Mouse (Mus musculus) liver, embryonic 16.5 days (tissue): ENCODE measurements at regions not wholly inside any gene's neighbourhood (a gene's known extent, or its start where the extent isn't known, plus 50 kb on each side); places are given as distances from the start of the nearest gene placed in this dataset.

Source experiments
- ATAC-seq: fragments of 200-750 bp; cut with Nextera tagmentation; 2 replicates; pipeline ENCODE4 v1.8.0; 2017; ENCODE audit warnings: low read depth, mild to moderate bottlenecking, moderate number of reproducible peaks, moderate library complexity
- H3K27ac ChIP-seq: fragments of 300-500 bp; sonication (generic); 2 replicates; pipeline ENCODE4 v1.5.1; 2014; ENCODE audit warnings: mild to moderate bottlenecking, low read length
- H3K27me3 ChIP-seq: fragments of 300-500 bp; sonication (generic); 2 replicates; pipeline ENCODE4 v1.6.1; 2014; ENCODE audit warnings: low read depth, low read length, mixed read lengths; ENCODE audit not compliant: control insufficient read depth, insufficient read depth
- H3K36me3 ChIP-seq: fragments of 300-500 bp; sonication (generic); 2 replicates; pipeline ENCODE4 v1.6.1; 2014; ENCODE audit warnings: mild to moderate bottlenecking; ENCODE audit not compliant: control insufficient read depth, insufficient read depth
- H3K4me1 ChIP-seq: fragments of 300-500 bp; sonication (generic); 2 replicates; pipeline ENCODE4 v1.6.1; 2014; ENCODE audit warnings: low read depth, low read length, mixed read lengths; ENCODE audit not compliant: control insufficient read depth
- H3K4me2 ChIP-seq: fragments of 300-500 bp; sonication (generic); 2 replicates; pipeline ENCODE4 v1.6.1; 2014; ENCODE audit warnings: low read depth, low read length, mixed read lengths
- H3K4me3 ChIP-seq: fragments of 300-500 bp; sonication (generic); 2 replicates; pipeline ENCODE4 v1.5.1; 2014; ENCODE audit warnings: low read depth, mild to moderate bottlenecking, low read length
- H3K9ac ChIP-seq: fragments of 300-500 bp; sonication (generic); 2 replicates; pipeline ENCODE4 v1.6.1; 2014; ENCODE audit warnings: low read depth, low read length
- H3K9me3 ChIP-seq: fragments of 300-500 bp; sonication (generic); replicated peaks from 2 replicates; pipeline ENCODE4 v1.6.1; 2016; ENCODE audit warnings: low read length; ENCODE audit not compliant: control insufficient read depth
- WGBS: fragments of 180-500 bp; shearing (Covaris S2); extraction: QIAGEN DNeasy Blood & Tissue Kit; methylation state at CpG from one replicate; pipeline ENCODE4 v1.1.7; 2014; ENCODE audit not compliant: insufficient replicate concordance; 5-methylcytosine and 5-hydroxymethylcytosine counted together

DNA sequence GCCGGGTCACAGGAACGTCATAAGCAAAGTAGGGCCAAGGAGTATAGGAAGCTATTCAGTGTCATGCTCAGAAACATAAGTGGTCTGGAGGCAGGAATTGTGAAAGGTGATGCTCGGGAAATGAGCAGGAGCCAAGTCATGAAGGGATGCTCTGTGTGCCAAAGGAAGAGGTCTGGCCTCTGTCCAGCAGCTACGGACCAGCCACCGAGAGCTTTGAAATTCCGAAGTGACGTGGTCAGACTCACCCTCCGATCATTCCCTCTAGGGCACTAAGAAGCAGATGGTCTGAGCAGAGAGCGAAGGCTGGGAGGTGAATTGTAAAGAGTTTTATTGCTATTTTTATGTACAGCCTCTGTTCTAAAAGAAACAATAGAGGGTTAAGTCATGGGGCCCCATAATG, 206.9 kb upstream of the Gm26657 start:
- no peaks in the 10 kb centered on the region for H3K4me1 ChIP-seq
- H3K36me3 ChIP-seq, result no peaks in the 10 kb centered on the region
- no peak overlapping the region for H3K9ac ChIP-seq
- H3K4me3 ChIP-seq, result no peak overlapping the region
- H3K27me3 ChIP-seq, result no peaks in the 10 kb centered on the region
- ATAC-seq, result no peak
- H3K9me3 ChIP-seq, result no peaks in the 10 kb centered on the region
- H3K27ac ChIP-seq, result no peak overlapping the region
- 75% methylated on average over 9 of the region's 9 CpGs for WGBS
- no peak overlapping the region for H3K4me2 ChIP-seq

DNA sequence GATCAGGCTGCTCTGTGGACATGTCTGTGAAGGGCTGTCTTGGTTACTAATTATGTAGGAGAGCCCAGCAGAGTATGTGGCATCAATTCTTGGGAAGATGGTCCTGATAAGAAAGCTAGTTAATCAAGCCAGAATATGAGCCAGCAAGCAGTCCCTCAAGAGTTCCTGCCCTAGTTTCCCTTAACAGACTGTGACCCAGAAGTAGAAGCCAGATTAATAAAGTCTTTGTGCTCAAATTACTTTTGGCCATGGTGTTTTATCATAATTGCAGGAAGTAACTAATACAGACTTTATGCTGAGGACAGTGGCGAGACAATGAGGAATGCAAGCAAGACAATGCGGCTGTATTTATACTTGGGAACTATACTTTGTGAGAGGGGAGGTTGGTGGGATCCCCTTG, 211.3 kb upstream of the Gm26657 start:
- Histone ChIP-seq H3K27ac (no peak overlapping the region), H3K4me1 (no peaks in the 10 kb centered on the region), H3K27me3 (no peaks in the 10 kb centered on the region), H3K9me3 (no peaks in the 10 kb centered on the region), H3K4me2 (no peak overlapping the region), H3K4me3 (no peak overlapping the region), H3K9ac (no peak overlapping the region), H3K36me3 (no peaks in the 10 kb centered on the region)
- ATAC-seq, result no peak
- WGBS, result 68% methylated on average over 2 of the region's 2 CpGs

DNA sequence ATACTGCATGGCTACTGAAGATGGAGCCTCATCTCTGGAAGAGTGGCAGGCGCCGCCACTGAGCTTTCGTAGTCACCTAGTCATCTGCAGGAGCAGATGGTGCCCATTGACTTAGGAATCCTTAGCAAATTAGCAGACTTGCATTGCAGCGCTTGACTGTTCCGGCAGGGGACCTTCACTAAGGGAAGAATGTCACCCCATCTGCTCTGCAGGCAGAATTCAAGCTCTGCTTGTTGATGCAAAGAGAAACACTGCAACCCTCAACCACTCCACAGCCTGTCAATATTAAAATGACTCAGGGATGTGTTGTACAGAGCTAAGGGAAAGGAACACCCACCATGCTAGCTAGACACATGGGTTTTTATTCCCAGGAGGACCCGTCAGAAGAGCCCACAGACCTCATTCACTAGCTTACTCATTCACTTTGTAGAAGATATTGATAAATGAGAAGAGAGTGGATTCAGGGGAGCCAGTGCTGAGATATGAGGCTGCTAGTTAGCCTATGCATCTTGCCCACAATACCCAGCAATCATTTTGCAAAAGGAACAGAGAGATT, 215.4 kb upstream of the Gm26657 start:
- Histone ChIP-seq H3K4me1 (no peaks in the 10 kb centered on the region), H3K27me3 (no peaks in the 10 kb centered on the region), H3K9ac (no peak overlapping the region), H3K9me3 (no peaks in the 10 kb centered on the region), H3K27ac (no peak overlapping the region), H3K4me3 (no peak overlapping the region), H3K4me2 (no peak overlapping the region), H3K36me3 (no peaks in the 10 kb centered on the region)
- no peak for ATAC-seq
- WGBS, result 71% methylated on average over 6 of the region's 6 CpGs

DNA sequence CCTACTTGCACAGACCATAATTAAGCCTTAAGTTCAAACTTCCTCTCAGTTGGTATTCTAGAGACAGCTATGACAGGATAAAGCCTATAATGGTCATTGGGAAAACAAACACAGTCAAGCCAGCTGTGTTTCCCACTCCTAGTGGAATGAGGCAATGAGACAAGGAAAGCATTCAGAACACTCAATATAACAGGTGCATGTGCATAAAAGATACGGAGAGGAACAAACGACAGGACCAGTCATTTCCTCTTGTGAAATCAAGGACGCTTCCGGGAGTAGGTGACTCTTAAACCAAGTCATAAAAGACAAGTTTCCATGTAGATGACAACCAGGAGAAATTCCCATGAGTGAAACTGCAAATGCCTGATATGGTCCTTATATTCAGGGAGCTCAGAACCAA, 232.1 kb upstream of the Gm26657 start:
- Histone ChIP-seq H3K4me3 (no peak overlapping the region), H3K4me1 (no peaks in the 10 kb centered on the region), H3K36me3 (no peaks in the 10 kb centered on the region), H3K9me3 (no peaks in the 10 kb centered on the region), H3K27me3 (no peaks in the 10 kb centered on the region), H3K4me2 (no peak overlapping the region), H3K27ac (no peak overlapping the region), H3K9ac (no peak overlapping the region)
- no peak for ATAC-seq
- 65% methylated on average over 4 of the region's 4 CpGs for WGBS

DNA sequence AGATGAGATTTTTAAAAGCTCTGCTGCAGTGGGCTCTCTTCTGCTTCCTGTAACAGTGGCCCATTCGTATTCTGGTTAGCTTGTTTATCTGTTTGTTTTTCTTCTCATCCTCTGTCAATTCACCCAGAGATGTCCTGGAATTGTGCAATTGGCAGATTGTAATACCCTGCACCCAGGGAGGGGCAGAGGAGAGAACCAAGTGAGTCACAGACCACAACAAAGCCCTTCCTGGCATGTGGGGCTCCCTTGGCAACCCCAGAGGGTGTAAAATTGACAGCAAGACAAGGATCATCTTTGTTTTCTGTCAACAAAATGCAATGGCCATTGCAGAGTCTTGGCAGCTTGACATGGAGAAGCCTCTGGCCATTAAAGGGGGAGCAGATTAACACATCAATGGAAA, 233.1 kb upstream of the Gm26657 start:
- Histone ChIP-seq H3K27ac (no peak overlapping the region), H3K4me1 (no peaks in the 10 kb centered on the region), H3K36me3 (no peaks in the 10 kb centered on the region), H3K4me2 (no peak overlapping the region), H3K9ac (no peak overlapping the region), H3K9me3 (no peaks in the 10 kb centered on the region), H3K27me3 (no peaks in the 10 kb centered on the region), H3K4me3 (no peak overlapping the region)
- WGBS, result 25% methylated on average over 1 of the region's 1 CpGs
- ATAC-seq, result no peak

DNA sequence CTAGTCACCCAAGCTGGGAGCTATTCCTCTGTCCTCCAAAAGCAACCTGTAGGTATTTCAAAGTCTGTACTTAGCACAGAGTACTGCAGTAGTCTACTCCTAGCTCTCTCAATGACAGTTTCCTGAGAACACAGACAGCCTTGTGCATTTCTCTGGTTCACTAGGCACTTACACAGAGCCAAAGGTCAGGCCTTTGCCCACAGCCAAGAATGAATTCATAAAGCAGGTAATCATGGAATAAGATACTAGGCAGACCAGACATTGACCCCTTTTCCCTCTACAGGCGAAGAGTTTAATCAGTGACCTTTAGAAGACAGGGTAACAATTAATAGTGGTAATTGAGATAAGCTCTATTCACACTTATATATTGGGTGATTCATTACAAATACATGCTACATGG, 233.8 kb upstream of the Gm26657 start:
- Histone ChIP-seq H3K27ac (no peak overlapping the region), H3K36me3 (no peaks in the 10 kb centered on the region), H3K9ac (no peak overlapping the region), H3K4me1 (no peaks in the 10 kb centered on the region), H3K27me3 (no peaks in the 10 kb centered on the region), H3K9me3 (no peaks in the 10 kb centered on the region), H3K4me3 (no peak overlapping the region), H3K4me2 (no peak overlapping the region)
- ATAC-seq, result no peak
- WGBS, result 43% methylated on average over 1 of the region's 1 CpGs

DNA sequence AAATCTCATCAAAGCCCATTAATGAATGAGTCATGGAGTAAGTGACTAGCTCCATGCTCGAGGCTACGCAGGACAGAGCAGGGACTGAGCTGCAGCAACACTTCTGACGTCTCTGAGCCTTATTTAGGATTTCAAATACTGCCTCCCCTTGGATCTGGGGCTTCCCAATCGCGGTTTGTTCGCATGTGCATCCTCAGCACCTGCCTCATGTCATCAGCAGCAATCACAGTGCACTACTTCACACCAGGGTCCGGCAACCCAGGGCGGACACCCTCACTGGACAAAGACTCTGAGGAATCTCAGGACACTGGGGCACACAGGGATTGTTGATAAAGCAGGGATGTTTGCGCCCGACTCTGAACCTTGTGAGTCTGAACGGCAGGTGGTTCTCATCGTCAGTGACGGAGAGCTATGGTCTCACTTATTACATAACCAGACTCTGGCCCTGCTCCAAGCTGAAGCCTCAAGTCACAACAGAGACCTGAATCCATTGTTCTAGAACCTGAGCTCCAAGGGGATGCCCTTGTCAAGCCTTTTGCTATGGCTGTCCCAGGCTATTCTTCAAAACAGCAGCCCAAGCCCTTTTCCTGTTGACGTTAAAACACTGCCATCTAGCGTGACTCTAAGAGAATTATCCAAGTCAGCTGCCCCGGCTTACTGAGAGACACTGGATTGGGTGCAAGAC, 247.2 kb upstream of the Gm26657 start:
- Histone ChIP-seq H3K4me2 (no peak overlapping the region), H3K27me3 (no peaks in the 10 kb centered on the region), H3K4me1 (no peaks in the 10 kb centered on the region), H3K27ac (no peak overlapping the region), H3K9me3 (no peaks in the 10 kb centered on the region), H3K4me3 (no peak overlapping the region), H3K9ac (no peak overlapping the region), H3K36me3 (no peaks in the 10 kb centered on the region)
- ATAC-seq, result no peak
- WGBS, result 46% methylated on average over 16 of the region's 16 CpGs

DNA sequence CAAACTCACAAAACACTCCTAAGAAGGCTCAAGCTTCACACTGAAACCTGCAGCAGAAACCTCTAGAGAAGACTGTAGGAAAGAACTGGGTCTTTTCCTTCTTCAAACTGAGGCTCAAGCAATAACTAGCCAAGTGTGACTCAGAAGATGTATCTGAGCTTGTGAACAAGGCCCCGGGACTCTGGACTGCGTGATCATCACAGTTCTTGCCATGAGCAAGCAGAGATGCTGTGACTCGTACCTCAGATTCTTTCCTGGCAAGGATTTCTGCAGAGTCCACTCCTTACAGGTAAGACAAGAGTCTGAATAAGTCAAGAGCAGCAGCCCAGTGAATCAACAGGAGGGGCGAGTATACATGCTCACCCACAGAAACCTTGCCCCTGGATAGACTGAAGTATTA, 250.5 kb upstream of the Gm26657 start:
- ATAC-seq, result no peak
- H3K27ac ChIP-seq, result no peak overlapping the region

DNA sequence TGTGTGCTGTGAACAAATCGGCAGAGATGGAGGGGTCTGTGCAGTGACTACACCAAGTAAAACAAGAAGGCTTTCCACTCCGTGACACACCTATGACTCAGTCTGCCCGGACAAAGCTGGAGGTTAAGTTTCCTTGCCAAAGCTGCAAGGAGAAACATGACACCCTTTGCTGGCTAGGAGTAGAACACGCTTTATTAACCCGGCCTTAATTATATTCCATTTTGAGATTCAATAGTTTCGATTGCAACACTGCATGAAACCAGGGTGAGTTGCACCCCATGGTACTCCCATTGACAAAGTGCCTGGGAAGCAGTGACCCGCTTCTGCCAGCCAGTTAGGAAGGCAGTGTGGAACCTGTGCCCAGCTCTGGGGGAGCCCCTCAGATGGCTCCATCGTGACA, 256.2 kb upstream of the Gm26657 start:
- no peak overlapping the region for H3K9ac ChIP-seq
- no peak overlapping the region for H3K4me2 ChIP-seq
- WGBS, result 69% methylated on average over 8 of the region's 8 CpGs
- H3K27me3 ChIP-seq, result no peaks in the 10 kb centered on the region
- no peak for ATAC-seq
- no peaks in the 10 kb centered on the region for H3K4me1 ChIP-seq
- H3K4me3 ChIP-seq, result no peak overlapping the region
- H3K27ac ChIP-seq, result no peak overlapping the region
- no peaks in the 10 kb centered on the region for H3K9me3 ChIP-seq
- H3K36me3 ChIP-seq, result no peaks in the 10 kb centered on the region

More for the DNA sequence above, 250.5 kb upstream of the Gm26657 start:
- Histone ChIP-seq H3K4me2 (no peak overlapping the region), H3K27me3 (no peaks in the 10 kb centered on the region), H3K4me3 (no peak overlapping the region), H3K9ac (no peak overlapping the region), H3K36me3 (no peaks in the 10 kb centered on the region), H3K4me1 (no peaks in the 10 kb centered on the region), H3K9me3 (no peaks in the 10 kb centered on the region)
- 63% methylated on average over 4 of the region's 4 CpGs for WGBS
